Mouse (Mus musculus): ENCODE results near the gene Lrig1. TPM values are rescaled to one million over a fixed set of nuclear protein-coding genes. Genes with fewer than 3 reads are reported as not detected.

Lrig1 gene
- polyA plus RNA-seq, 1 experiment = 11.2 TPM

DNA sequence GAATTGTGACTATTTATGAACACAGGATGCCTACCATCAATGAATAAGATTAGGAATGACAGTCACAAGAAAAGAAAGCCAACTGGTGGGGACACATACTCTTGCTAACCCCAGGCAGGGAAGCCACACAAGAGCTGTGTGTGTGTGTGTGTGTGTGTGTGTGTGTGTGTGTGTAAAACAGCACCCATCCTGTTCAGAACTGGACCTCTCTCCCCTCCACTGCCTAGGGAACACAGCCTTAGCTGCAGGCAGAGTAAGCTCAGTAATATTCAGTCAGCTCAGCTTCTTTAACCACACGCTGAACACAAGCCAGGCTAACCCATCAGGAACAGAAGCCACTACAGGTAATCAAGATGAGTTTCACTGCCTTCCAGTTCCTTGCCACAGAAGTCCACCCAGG, 34.3 kb downstream of the Lrig1 start:
- Histone ChIP-seq H3K79me2 (ENCODE audit: control insufficient read depth, insufficient read depth) (peaks cover 6% of the 10 kb centered on the region), H3K36me3 (ENCODE audit: control insufficient read depth, insufficient read depth) (no peaks in the 10 kb centered on the region), H3K27me3 (ENCODE audit: control insufficient read depth, insufficient read depth, insufficient read length) (no peaks in the 10 kb centered on the region), H3ac (ENCODE audit: control insufficient read depth, insufficient read length, low read depth) (no peak overlapping the region), H3K4me3 (ENCODE audit: insufficient read depth, poor library complexity, severe bottlenecking) (no peak overlapping the region), H3K79me3 (ENCODE audit: low read depth) (no peaks in the 10 kb centered on the region)
- TF ChIP-seq MYOD1 (IDR thresholded peaks at IDR 0.05; ENCODE audit: control insufficient read depth, insufficient read length, low read depth) = no peak
- no peak for TF ChIP-seq MAX (IDR thresholded peaks at IDR 0.05)
- TF ChIP-seq USF1 (IDR thresholded peaks at IDR 0.05; ENCODE audit: low read depth) = no peak
- no peak for TF ChIP-seq MYOG (IDR thresholded peaks at IDR 0.05; ENCODE audit: control insufficient read depth, extremely low read depth, insufficient read length)
- no peak for TF ChIP-seq FOSL1 (IDR thresholded peaks at IDR 0.05; ENCODE audit: insufficient read depth, low read length, poor library complexity, severe bottlenecking)
- TF ChIP-seq CEBPB (IDR thresholded peaks at IDR 0.05; ENCODE audit: low read depth) = no peak
- no peak for TF ChIP-seq CTCF (IDR thresholded peaks at IDR 0.05; ENCODE audit: control insufficient read depth, insufficient read depth, insufficient read length)

DNA sequence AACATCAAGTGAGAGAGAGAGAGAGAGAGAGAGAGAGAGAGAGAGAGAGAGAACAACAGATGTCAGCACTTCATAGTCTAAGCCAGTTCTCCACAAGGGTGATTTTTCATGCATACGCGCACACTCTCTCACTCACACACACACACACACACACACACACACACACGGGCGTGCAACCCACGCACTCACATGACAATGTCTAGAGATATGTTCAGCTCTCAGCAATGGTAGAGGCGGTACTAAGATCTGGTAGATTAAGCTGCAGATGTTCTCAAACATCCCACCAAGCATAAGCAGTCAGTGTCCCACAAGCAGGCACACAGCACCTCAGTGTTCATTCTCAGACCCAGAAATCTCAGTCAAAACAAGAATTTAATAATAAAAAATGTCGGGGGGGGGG, 34.7 kb downstream of the Lrig1 start:
- no peaks in the 10 kb centered on the region for H3K27me3 ChIP-seq (ENCODE audit: control insufficient read depth, insufficient read depth, insufficient read length)
- no peak overlapping the region for H3ac ChIP-seq (ENCODE audit: control insufficient read depth, insufficient read length, low read depth)
- H3K36me3 ChIP-seq (ENCODE audit: control insufficient read depth, insufficient read depth) = no peaks in the 10 kb centered on the region
- H3K79me2 ChIP-seq (ENCODE audit: control insufficient read depth, insufficient read depth) = peaks cover 1% of the 10 kb centered on the region
- no peaks in the 10 kb centered on the region for H3K79me3 ChIP-seq (ENCODE audit: low read depth)
- TF ChIP-seq CEBPB (IDR thresholded peaks at IDR 0.05; ENCODE audit: low read depth) (no peak), FOSL1 (IDR thresholded peaks at IDR 0.05; ENCODE audit: insufficient read depth, low read length, poor library complexity, severe bottlenecking) (no peak), MYOD1 (IDR thresholded peaks at IDR 0.05; ENCODE audit: control insufficient read depth, insufficient read length, low read depth) (no peak), USF1 (IDR thresholded peaks at IDR 0.05; ENCODE audit: low read depth) (no peak), MAX (IDR thresholded peaks at IDR 0.05) (no peak), CTCF (IDR thresholded peaks at IDR 0.05; ENCODE audit: control insufficient read depth, insufficient read depth, insufficient read length) (no peak), MYOG (IDR thresholded peaks at IDR 0.05; ENCODE audit: control insufficient read depth, extremely low read depth, insufficient read length) (no peak)
- no peak overlapping the region for H3K4me3 ChIP-seq (ENCODE audit: insufficient read depth, poor library complexity, severe bottlenecking)

DNA sequence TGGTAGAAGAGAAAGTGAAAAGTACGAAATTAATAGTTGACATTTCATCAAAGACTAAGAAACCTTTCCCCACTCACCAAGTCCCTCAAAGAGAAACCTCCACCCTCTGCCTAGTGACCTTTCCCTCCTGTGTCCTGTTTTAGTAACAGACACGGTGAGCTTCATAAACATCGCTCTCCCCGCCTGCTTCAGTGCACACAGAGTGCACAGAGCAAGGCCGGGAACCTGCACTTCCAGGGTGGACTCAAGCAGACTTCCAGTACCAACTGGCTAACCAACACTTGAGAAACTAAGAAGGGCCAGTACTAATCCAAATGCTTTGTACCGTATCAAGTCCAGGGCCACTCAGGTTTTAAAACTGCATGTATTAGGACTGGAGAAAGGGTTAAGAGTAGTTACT, 36.0 kb downstream of the Lrig1 start:
- Histone ChIP-seq H3ac (ENCODE audit: control insufficient read depth, insufficient read length, low read depth) (no peak overlapping the region), H3K79me3 (ENCODE audit: low read depth) (no peaks in the 10 kb centered on the region)
- TF ChIP-seq CTCF (IDR thresholded peaks at IDR 0.05; ENCODE audit: control insufficient read depth, insufficient read depth, insufficient read length) (no peak), MYOG (IDR thresholded peaks at IDR 0.05; ENCODE audit: control insufficient read depth, extremely low read depth, insufficient read length) (no peak), USF1 (IDR thresholded peaks at IDR 0.05; ENCODE audit: low read depth) (no peak), MYOD1 (IDR thresholded peaks at IDR 0.05; ENCODE audit: control insufficient read depth, insufficient read length, low read depth) (no peak), FOSL1 (IDR thresholded peaks at IDR 0.05; ENCODE audit: insufficient read depth, low read length, poor library complexity, severe bottlenecking) (no peak), MAX (IDR thresholded peaks at IDR 0.05) (no peak), CEBPB (IDR thresholded peaks at IDR 0.05; ENCODE audit: low read depth) (no peak)

DNA sequence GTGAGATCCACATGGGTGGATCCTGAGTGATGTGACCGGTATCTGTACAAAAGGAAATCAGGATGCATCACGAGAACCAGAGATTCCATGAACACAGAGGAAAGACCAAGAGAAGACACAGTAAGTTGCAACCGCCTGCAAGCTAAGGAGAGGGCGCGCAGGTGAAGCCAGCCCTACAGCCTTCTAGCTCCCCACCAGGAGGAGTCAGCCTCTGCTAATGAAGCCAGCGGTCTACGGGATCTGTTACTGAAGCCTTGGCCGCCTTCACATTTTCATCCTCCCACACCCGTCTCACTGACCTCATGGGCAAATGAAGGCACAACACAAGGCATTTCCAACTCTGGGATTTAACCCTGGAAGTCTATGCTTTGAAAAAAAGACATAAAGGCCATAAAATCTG, 38.0 kb downstream of the Lrig1 start:
- no peak for TF ChIP-seq MYOD1 (IDR thresholded peaks at IDR 0.05; ENCODE audit: control insufficient read depth, insufficient read length, low read depth)
- H3ac ChIP-seq (ENCODE audit: control insufficient read depth, insufficient read length, low read depth) = no peak overlapping the region
- H3K79me2 ChIP-seq (ENCODE audit: control insufficient read depth, insufficient read depth) = no peaks in the 10 kb centered on the region

More for the DNA sequence above, 36.0 kb downstream of the Lrig1 start:
- Histone ChIP-seq H3K79me2 (ENCODE audit: control insufficient read depth, insufficient read depth) (no peaks in the 10 kb centered on the region), H3K27me3 (ENCODE audit: control insufficient read depth, insufficient read depth, insufficient read length) (no peaks in the 10 kb centered on the region), H3K36me3 (ENCODE audit: control insufficient read depth, insufficient read depth) (no peaks in the 10 kb centered on the region), H3K4me3 (ENCODE audit: insufficient read depth, poor library complexity, severe bottlenecking) (no peak overlapping the region)

DNA sequence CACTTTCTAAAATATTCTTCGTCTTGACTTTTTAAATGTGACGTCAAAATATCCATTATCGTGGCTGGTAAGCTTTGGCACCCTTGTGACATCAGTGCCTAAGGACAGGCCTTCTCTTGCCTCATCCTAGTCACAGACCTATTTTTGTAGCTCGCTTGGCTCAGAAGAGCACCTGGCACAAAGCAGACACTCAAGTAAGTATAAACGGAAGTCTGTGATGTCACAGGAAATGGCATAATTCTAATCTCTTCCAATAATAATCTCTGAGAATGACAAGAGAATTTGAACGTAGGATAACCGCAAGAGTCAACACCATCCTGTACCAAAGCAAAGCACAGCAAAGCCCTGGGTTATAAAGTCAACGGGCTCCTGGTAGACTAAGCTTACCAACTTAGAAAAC, 38.6 kb downstream of the Lrig1 start:
- Histone ChIP-seq H3K4me3 (ENCODE audit: insufficient read depth, poor library complexity, severe bottlenecking) (no peak overlapping the region), H3K79me3 (ENCODE audit: low read depth) (no peaks in the 10 kb centered on the region), H3K36me3 (ENCODE audit: control insufficient read depth, insufficient read depth) (no peaks in the 10 kb centered on the region), H3ac (ENCODE audit: control insufficient read depth, insufficient read length, low read depth) (no peak overlapping the region), H3K27me3 (ENCODE audit: control insufficient read depth, insufficient read depth, insufficient read length) (no peaks in the 10 kb centered on the region), H3K79me2 (ENCODE audit: control insufficient read depth, insufficient read depth) (no peaks in the 10 kb centered on the region)
- TF ChIP-seq MAX (IDR thresholded peaks at IDR 0.05) = no peak
- no peak for TF ChIP-seq CEBPB (IDR thresholded peaks at IDR 0.05; ENCODE audit: low read depth)
- TF ChIP-seq FOSL1 (IDR thresholded peaks at IDR 0.05; ENCODE audit: insufficient read depth, low read length, poor library complexity, severe bottlenecking) = no peak
- TF ChIP-seq MYOD1 (IDR thresholded peaks at IDR 0.05; ENCODE audit: control insufficient read depth, insufficient read length, low read depth) = no peak
- TF ChIP-seq CTCF (IDR thresholded peaks at IDR 0.05; ENCODE audit: control insufficient read depth, insufficient read depth, insufficient read length) = no peak
- no peak for TF ChIP-seq MYOG (IDR thresholded peaks at IDR 0.05; ENCODE audit: control insufficient read depth, extremely low read depth, insufficient read length)
- no peak for TF ChIP-seq USF1 (IDR thresholded peaks at IDR 0.05; ENCODE audit: low read depth)

More for the DNA sequence above, 38.0 kb downstream of the Lrig1 start:
- Histone ChIP-seq H3K4me3 (ENCODE audit: insufficient read depth, poor library complexity, severe bottlenecking) (no peak overlapping the region), H3K27me3 (ENCODE audit: control insufficient read depth, insufficient read depth, insufficient read length) (no peaks in the 10 kb centered on the region), H3K36me3 (ENCODE audit: control insufficient read depth, insufficient read depth) (no peaks in the 10 kb centered on the region), H3K79me3 (ENCODE audit: low read depth) (no peaks in the 10 kb centered on the region)

DNA sequence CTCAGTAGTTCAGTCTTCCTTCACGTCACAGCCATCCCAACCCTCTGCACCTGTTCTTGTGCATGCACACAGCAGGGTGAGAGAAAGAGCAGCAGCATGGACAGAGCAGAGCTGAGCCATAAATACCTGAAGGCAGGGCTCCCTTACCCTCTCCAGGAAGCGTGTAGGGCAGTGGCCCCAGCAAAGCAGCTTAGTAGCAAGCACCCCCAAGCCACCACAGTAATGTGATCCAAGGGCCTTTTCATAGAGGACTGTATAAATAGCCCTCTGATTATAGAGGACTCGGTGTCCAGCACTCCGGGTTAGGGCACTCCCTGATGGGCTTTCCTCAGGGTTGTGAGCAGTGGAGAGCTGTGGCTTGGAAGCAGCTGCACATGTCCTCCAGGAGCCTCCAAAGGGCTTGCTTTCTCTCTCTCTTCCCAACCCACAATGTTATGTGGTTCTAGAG, 40.0 kb downstream of the Lrig1 start:
- Histone ChIP-seq H3K79me3 (ENCODE audit: low read depth) (no peaks in the 10 kb centered on the region), H3K36me3 (ENCODE audit: control insufficient read depth, insufficient read depth) (no peaks in the 10 kb centered on the region), H3K27me3 (ENCODE audit: control insufficient read depth, insufficient read depth, insufficient read length) (no peaks in the 10 kb centered on the region), H3K4me3 (ENCODE audit: insufficient read depth, poor library complexity, severe bottlenecking) (no peak overlapping the region), H3ac (ENCODE audit: control insufficient read depth, insufficient read length, low read depth) (no peak overlapping the region), H3K79me2 (ENCODE audit: control insufficient read depth, insufficient read depth) (no peaks in the 10 kb centered on the region)
- TF ChIP-seq MYOD1 (IDR thresholded peaks at IDR 0.05; ENCODE audit: control insufficient read depth, insufficient read length, low read depth) = peak; percentile 20
- no peak for TF ChIP-seq USF1 (IDR thresholded peaks at IDR 0.05; ENCODE audit: low read depth)
